Mouse (Mus musculus) CD4-positive helper T cell, adult 2 months (primary cell): ENCODE data around the gene Ccdc3.

Experiments
- DNase-seq: peaks from one replicate; pipeline ENCODE4 v3.0.0-alpha.2; 2012; ENCODE audit warnings: low read depth, missing footprints, low spot score

Ccdc3 gene

GRCm38 (mm10) chr2:5161002-5161745 is 23.6 kb downstream of the Ccdc3 start:
- DNase-seq: no peak

GRCm38 (mm10) chr2:5161908-5162674 is 24.5 kb downstream of the Ccdc3 start:
- DNase-seq: no peak

GRCm38 (mm10) chr2:5162756-5163155 is 25.2 kb downstream of the Ccdc3 start:
- DNase-seq: no peak

- DNase-seq: no peak
Measured at GRCm38 (mm10) chr2:5165941-5166361, 28.4 kb downstream of the Ccdc3 start.

GRCm38 (mm10) chr2:5166796-5167195 is 29.2 kb downstream of the Ccdc3 start:
- no peak for DNase-seq

GRCm38 (mm10) chr2:5170815-5171214 is 33.2 kb downstream of the Ccdc3 start:
- DNase-seq: no peak

GRCm38 (mm10) chr2:5171301-5172000 is 33.9 kb downstream of the Ccdc3 start:
- DNase-seq: peak; percentile 61

GRCm38 (mm10) chr2:5172773-5173172 is 35.2 kb downstream of the Ccdc3 start:
- no peak for DNase-seq

GRCm38 (mm10) chr2:5174716-5175115 is 37.1 kb downstream of the Ccdc3 start:
- no peak for DNase-seq

GRCm38 (mm10) chr2:5181462-5182443 is 44.2 kb downstream of the Ccdc3 start:
- no peak for DNase-seq

GRCm38 (mm10) chr2:5184166-5184565 is 46.6 kb downstream of the Ccdc3 start:
- no peak for DNase-seq

GRCm38 (mm10) chr2:5185631-5186030 is 48.1 kb downstream of the Ccdc3 start:
- DNase-seq: no peak

- no peak for DNase-seq
Measured at GRCm38 (mm10) chr2:5192156-5192555, 54.6 kb downstream of the Ccdc3 start.

- DNase-seq: no peak
Measured at GRCm38 (mm10) chr2:5193071-5193470, 55.5 kb downstream of the Ccdc3 start.

GRCm38 (mm10) chr2:5194701-5195215 is 57.2 kb downstream of the Ccdc3 start:
- no peak for DNase-seq

- no peak for DNase-seq
Measured at GRCm38 (mm10) chr2:5197486-5197885, 59.9 kb downstream of the Ccdc3 start.

GRCm38 (mm10) chr2:5199289-5199688 is 61.7 kb downstream of the Ccdc3 start:
- no peak for DNase-seq

GRCm38 (mm10) chr2:5200817-5201364 is 63.3 kb downstream of the Ccdc3 start:
- no peak for DNase-seq

GRCm38 (mm10) chr2:5203146-5203545 is 65.6 kb downstream of the Ccdc3 start:
- DNase-seq: no peak

GRCm38 (mm10) chr2:5204941-5205340 is 67.4 kb downstream of the Ccdc3 start:
- no peak for DNase-seq

GRCm38 (mm10) chr2:5206651-5207050 is 69.1 kb downstream of the Ccdc3 start:
- no peak for DNase-seq
